Mouse (Mus musculus): ENCODE measurements around the gene Zfp13. TPM values are rescaled to one million over a fixed set of nuclear protein-coding genes. Genes with fewer than 3 reads are reported as not detected.

The Zfp13 gene
- polyA plus RNA-seq, 1 experiment from 2014 or later = 29.4 TPM

DNA sequence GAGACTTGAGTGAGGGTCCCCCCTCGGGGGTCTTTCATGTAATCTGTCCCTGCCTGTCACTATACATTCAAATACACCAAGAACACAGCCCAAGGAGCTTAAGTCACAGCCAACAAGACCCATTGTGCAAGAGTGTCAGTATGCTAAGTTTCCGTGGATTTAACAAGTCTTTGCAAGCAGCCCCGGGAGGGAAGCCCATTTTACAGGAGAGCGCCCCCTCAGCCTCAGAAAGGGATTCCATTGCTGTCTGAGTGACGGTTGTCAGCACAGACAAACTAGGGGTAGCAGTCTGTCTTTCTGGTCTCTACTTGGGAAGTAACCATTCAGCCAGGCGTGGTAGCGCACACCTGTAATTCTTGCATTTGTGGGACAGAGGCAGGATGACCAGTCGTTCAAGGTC lies 25.2 kb downstream of the Zfp13 start:
- H3K36me3 ChIP-seq (ENCODE audit: control insufficient read depth, insufficient read depth, low read length) = peaks cover 35% of the 10 kb centered on the region

GRCm38 (mm10) chr17:23572059-23572458 lies 27.2 kb downstream of the Zfp13 start:
- WGBS = 77% methylated on average over 6 of the region's 6 CpGs
- no peak overlapping the region for H3K27ac ChIP-seq (ENCODE audit: low read length)
- no peak overlapping the region for H3K4me3 ChIP-seq (ENCODE audit: low read depth, low read length)
- peaks cover 25% of the 10 kb centered on the region for H3K36me3 ChIP-seq (ENCODE audit: control insufficient read depth, insufficient read depth, low read length)
- no peak overlapping the region for H3K4me2 ChIP-seq (ENCODE audit: low read length)
- no peaks in the 10 kb centered on the region; the same call in 1 of the 2 replicates for H3K4me1 ChIP-seq (ENCODE audit: control insufficient read depth, insufficient read depth, low read length)
- H3K27me3 ChIP-seq (ENCODE audit: control insufficient read depth, insufficient read depth, low read depth, low read length) = no peaks in the 10 kb centered on the region
- H3K9me3 ChIP-seq (replicated peaks; ENCODE audit: control insufficient read depth, low read length, poor library complexity, severe bottlenecking) = peaks cover 6% of the 10 kb centered on the region
- no peak for ATAC-seq
- H3K9ac ChIP-seq (ENCODE audit: low read depth, low read length) = no peak overlapping the region

More for the DNA sequence above, 25.2 kb downstream of the Zfp13 start:
- H3K9me3 ChIP-seq (replicated peaks; ENCODE audit: control insufficient read depth, low read length, poor library complexity, severe bottlenecking) = peaks cover 6% of the 10 kb centered on the region
- H3K4me3 ChIP-seq (ENCODE audit: low read depth, low read length) = no peak overlapping the region
- ATAC-seq = no peak
- H3K4me1 ChIP-seq (ENCODE audit: control insufficient read depth, insufficient read depth, low read length) = no peaks in the 10 kb centered on the region; the same call in 1 of the 2 replicates
- 95% methylated on average over 8 of the region's 8 CpGs for WGBS
- no peak overlapping the region for H3K27ac ChIP-seq (ENCODE audit: low read length)
- H3K4me2 ChIP-seq (ENCODE audit: low read length) = no peak overlapping the region
- no peak overlapping the region for H3K9ac ChIP-seq (ENCODE audit: low read depth, low read length)
- H3K27me3 ChIP-seq (ENCODE audit: control insufficient read depth, insufficient read depth, low read depth, low read length) = no peaks in the 10 kb centered on the region

DNA sequence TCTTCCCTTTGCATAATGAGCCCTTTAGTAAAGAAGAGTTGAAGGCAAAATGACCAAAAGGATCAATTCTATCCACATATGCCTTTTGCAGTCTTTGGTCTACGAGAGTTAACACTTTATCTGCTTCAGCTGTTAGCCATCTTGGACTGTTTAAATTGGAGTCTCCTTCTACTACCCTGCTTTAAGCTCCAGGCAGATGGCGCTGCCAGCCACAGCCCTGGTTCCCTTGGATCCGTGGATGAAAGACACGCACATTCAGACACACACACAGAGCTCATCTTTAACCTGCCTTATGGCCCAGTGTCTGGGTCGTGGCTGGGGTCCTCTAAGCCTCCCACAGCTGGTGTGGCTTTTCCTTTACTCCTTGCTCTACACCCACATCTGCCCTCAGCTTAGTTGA lies 28.2 kb downstream of the Zfp13 start:
- no peak overlapping the region for H3K27ac ChIP-seq (ENCODE audit: low read length)

DNA sequence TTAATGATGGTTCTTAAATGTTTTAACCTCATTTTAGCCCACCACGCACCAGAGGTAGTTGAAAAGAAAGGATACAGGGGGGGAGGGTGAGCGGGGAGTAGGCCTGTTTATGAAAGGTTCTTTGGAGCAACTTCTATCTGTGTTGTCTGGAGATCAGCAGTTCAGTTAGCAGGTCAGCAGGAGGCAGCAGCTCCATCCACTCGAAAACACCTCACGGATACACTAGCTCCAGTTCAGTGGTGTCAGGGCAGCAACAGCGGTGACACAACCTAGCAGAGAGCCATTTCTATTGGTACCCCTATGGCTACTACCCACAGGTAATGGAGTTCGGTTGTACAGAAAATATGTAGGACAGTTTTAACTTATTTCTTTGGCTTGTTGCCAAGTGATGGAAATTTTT lies 29.3 kb downstream of the Zfp13 start:
- H3K27me3 ChIP-seq (ENCODE audit: control insufficient read depth, insufficient read depth, low read depth, low read length) = no peaks in the 10 kb centered on the region
- H3K4me1 ChIP-seq (ENCODE audit: control insufficient read depth, insufficient read depth, low read length) = peaks cover 3% of the 10 kb centered on the region
- no peaks in the 10 kb centered on the region for H3K9me3 ChIP-seq (replicated peaks; ENCODE audit: control insufficient read depth, low read length, poor library complexity, severe bottlenecking)
- 45% methylated on average over 6 of the region's 6 CpGs for WGBS
- peaks cover 4% of the 10 kb centered on the region; the same call in 1 of the 2 replicates for H3K36me3 ChIP-seq (ENCODE audit: control insufficient read depth, insufficient read depth, low read length)
- ATAC-seq = no peak
- H3K4me3 ChIP-seq (ENCODE audit: low read depth, low read length) = no peak overlapping the region
- H3K27ac ChIP-seq (ENCODE audit: low read length) = no peak overlapping the region
- no peak overlapping the region for H3K4me2 ChIP-seq (ENCODE audit: low read length)
- H3K9ac ChIP-seq (ENCODE audit: low read depth, low read length) = no peak overlapping the region

More for the DNA sequence above, 28.2 kb downstream of the Zfp13 start:
- 28% methylated on average over 5 of the region's 5 CpGs for whole genome bisulfite sequencing
- Histone ChIP-seq H3K36me3 (ENCODE audit: control insufficient read depth, insufficient read depth, low read length) (peaks cover 15% of the 10 kb centered on the region), H3K9ac (ENCODE audit: low read depth, low read length) (no peak overlapping the region), H3K4me2 (ENCODE audit: low read length) (no peak overlapping the region), H3K4me1 (ENCODE audit: control insufficient read depth, insufficient read depth, low read length) (no peaks in the 10 kb centered on the region; the same call in 1 of the 2 replicates), H3K4me3 (ENCODE audit: low read depth, low read length) (no peak overlapping the region), H3K9me3 (replicated peaks; ENCODE audit: control insufficient read depth, low read length, poor library complexity, severe bottlenecking) (peaks cover 2% of the 10 kb centered on the region; the same call in 1 of the 2 replicates), H3K27me3 (ENCODE audit: control insufficient read depth, insufficient read depth, low read depth, low read length) (no peaks in the 10 kb centered on the region)
- ATAC-seq = no peak

DNA sequence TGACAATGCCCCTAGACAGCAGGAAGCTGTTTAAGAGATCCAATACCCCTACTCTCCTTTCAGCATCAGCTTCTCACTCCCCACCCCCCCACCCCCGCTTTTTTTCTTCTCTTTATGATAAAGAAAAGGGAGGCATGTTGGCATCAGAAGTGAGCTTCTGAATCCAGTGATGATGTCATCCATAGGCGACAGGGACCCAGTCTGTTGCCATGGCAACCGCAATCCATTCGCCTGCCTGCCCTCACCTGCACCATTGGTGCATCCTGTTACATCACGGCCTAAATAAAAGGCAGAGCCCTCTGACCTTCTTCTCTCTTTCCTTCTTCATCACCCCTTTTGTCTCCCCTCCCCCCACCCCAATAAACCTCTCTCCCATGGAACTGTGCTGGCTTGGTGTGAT lies 30.9 kb downstream of the Zfp13 start:
- Histone ChIP-seq H3K27ac (ENCODE audit: low read length) (no peak overlapping the region), H3K4me1 (ENCODE audit: control insufficient read depth, insufficient read depth, low read length) (peaks cover 7% of the 10 kb centered on the region), H3K9ac (ENCODE audit: low read depth, low read length) (no peak overlapping the region), H3K9me3 (replicated peaks; ENCODE audit: control insufficient read depth, low read length, poor library complexity, severe bottlenecking) (no peaks in the 10 kb centered on the region), H3K4me2 (ENCODE audit: low read length) (no peak overlapping the region), H3K27me3 (ENCODE audit: control insufficient read depth, insufficient read depth, low read depth, low read length) (no peaks in the 10 kb centered on the region), H3K4me3 (ENCODE audit: low read depth, low read length) (no peak overlapping the region), H3K36me3 (ENCODE audit: control insufficient read depth, insufficient read depth, low read length) (peaks cover 3% of the 10 kb centered on the region; the same call in 1 of the 2 replicates)
- WGBS = 24% methylated on average over 5 of the region's 5 CpGs
- ATAC-seq = no peak

- WGBS = 65% methylated on average over 5 of the region's 5 CpGs
- H3K36me3 ChIP-seq (ENCODE audit: control insufficient read depth, insufficient read depth, low read length) = no peaks in the 10 kb centered on the region
- no peak overlapping the region for H3K9ac ChIP-seq (ENCODE audit: low read depth, low read length)
- no peaks in the 10 kb centered on the region for H3K27me3 ChIP-seq (ENCODE audit: control insufficient read depth, insufficient read depth, low read depth, low read length)
- H3K4me3 ChIP-seq (ENCODE audit: low read depth, low read length) = no peak overlapping the region
- no peak for ATAC-seq
- no peak overlapping the region for H3K4me2 ChIP-seq (ENCODE audit: low read length)
- H3K4me1 ChIP-seq (ENCODE audit: control insufficient read depth, insufficient read depth, low read length) = peaks cover 10% of the 10 kb centered on the region
- H3K27ac ChIP-seq (ENCODE audit: low read length) = no peak overlapping the region
- H3K9me3 ChIP-seq (replicated peaks; ENCODE audit: control insufficient read depth, low read length, poor library complexity, severe bottlenecking) = no peaks in the 10 kb centered on the region
Measured at GRCm38 (mm10) chr17:23566787-23567186, 32.5 kb downstream of the Zfp13 start.

DNA sequence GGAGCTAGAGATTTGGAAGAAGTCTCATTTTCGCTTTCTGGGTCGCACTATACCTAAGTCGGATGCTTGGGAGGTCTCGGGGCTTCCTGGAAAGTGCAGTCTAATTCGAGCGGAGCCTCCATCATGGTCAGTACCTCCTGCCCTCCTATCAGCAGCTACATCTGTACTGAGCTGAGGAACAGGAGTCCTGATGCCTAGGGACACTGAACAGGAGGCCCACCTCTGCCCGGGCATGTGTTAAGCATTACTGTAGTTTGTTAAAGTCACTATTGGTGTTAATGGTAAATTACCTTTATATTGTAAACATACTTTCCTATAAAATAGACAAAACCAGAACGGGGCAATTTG lies 34.9 kb downstream of the Zfp13 start:
- Histone ChIP-seq H3K4me1 (ENCODE audit: control insufficient read depth, insufficient read depth, low read length) (peaks cover 10% of the 10 kb centered on the region), H3K27ac (ENCODE audit: low read length) (peak overlapping the region; percentile 93), H3K9ac (ENCODE audit: low read depth, low read length) (peak overlapping the region; percentile 92), H3K4me2 (ENCODE audit: low read length) (peak overlapping the region; percentile 72), H3K4me3 (ENCODE audit: low read depth, low read length) (peak overlapping the region; percentile 68), H3K36me3 (ENCODE audit: control insufficient read depth, insufficient read depth, low read length) (peaks cover under 1% of the 10 kb centered on the region), H3K9me3 (replicated peaks; ENCODE audit: control insufficient read depth, low read length, poor library complexity, severe bottlenecking) (no peaks in the 10 kb centered on the region), H3K27me3 (ENCODE audit: control insufficient read depth, insufficient read depth, low read depth, low read length) (no peaks in the 10 kb centered on the region)
- WGBS = 1% methylated on average over 8 of the region's 8 CpGs
- ATAC-seq = peak; percentile 85

DNA sequence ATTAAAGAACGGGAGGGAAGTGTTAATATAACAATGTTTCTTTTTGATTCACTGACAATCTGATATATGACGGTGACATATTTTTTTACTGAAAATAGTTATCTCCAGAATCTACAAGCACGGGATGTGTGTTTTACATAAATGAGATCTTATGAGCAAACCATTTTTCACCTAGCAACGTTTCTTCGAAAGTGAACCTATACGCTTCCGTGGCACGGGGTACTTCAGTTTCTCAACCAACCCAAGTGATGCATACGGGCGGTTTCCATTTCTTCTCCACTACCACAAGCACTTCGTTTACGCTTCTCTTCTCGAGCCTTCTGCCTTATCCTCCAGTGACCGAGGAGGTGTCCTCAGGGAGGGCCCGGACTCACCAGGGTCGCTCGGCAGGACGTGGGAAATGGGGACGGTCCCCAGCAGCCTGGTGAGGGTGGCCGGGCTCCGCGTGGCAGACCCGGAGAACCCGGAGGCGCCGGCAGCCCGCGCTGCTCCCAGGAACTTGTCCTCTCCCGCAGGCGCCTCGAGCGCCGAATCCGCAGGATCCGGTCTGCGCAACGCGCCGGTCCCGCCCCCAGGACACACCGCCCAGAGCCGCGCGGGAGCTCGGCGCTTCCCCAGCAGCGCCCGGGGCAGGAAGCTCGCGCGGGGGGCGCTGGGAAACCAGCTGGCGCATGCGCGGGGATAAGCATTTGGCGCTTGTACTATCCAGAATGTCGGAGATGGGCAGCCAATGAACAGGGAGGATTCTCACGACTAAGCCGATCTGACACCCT lies 35.5 kb downstream of the Zfp13 start, which contains the start of gene Zfp213:
TSS of gene Zfp213 (minus strand) at position 644 of the 773 bp plus-strand sequence.
- WGBS = 1% methylated on average over 58 of the region's 59 CpGs
- Histone ChIP-seq H3K36me3 (ENCODE audit: control insufficient read depth, insufficient read depth, low read length) (peaks cover 6% of the 10 kb centered on the region), H3K27me3 (ENCODE audit: control insufficient read depth, insufficient read depth, low read depth, low read length) (no peaks in the 10 kb centered on the region), H3K4me1 (ENCODE audit: control insufficient read depth, insufficient read depth, low read length) (peaks cover 10% of the 10 kb centered on the region), H3K9ac (ENCODE audit: low read depth, low read length) (peak within 1 kb of the TSS; percentile 92), H3K27ac (ENCODE audit: low read length) (peak within 1 kb of the TSS; percentile 93), H3K9me3 (replicated peaks; ENCODE audit: control insufficient read depth, low read length, poor library complexity, severe bottlenecking) (no peaks in the 10 kb centered on the region), H3K4me3 (ENCODE audit: low read depth, low read length) (peak within 1 kb of the TSS; percentile 68), H3K4me2 (ENCODE audit: low read length) (peak within 1 kb of the TSS; percentile 72)
- peak; percentile 95 for ATAC-seq

DNA sequence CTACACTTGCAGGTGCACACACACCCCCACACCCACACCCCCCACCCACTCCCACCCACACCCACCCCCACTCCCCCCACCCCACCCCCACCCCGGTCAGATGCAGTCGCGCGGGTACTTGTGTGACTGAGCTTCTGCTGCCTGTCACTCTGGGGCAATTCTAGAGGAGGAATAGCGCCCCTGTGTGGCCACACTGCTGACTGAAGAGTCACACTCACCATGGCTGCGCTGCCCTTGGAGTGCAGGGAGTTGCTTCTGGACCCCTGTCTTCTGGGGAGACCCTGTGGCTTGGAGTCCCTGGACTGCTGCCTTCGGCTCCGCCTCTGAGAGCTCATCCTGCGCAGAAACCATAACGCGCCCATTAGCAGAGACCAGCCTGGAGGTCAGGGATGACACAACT lies 39.5 kb downstream of the Zfp13 start:
- no peak overlapping the region for H3K9ac ChIP-seq (ENCODE audit: low read depth, low read length)
- peaks cover 28% of the 10 kb centered on the region for H3K36me3 ChIP-seq (ENCODE audit: control insufficient read depth, insufficient read depth, low read length)

More for the DNA sequence above, 39.5 kb downstream of the Zfp13 start:
- Histone ChIP-seq H3K9me3 (replicated peaks; ENCODE audit: control insufficient read depth, low read length, poor library complexity, severe bottlenecking) (no peaks in the 10 kb centered on the region), H3K4me1 (ENCODE audit: control insufficient read depth, insufficient read depth, low read length) (peaks cover 5% of the 10 kb centered on the region), H3K27ac (ENCODE audit: low read length) (no peak overlapping the region), H3K4me3 (ENCODE audit: low read depth, low read length) (no peak overlapping the region), H3K27me3 (ENCODE audit: control insufficient read depth, insufficient read depth, low read depth, low read length) (no peaks in the 10 kb centered on the region), H3K4me2 (ENCODE audit: low read length) (no peak overlapping the region)
- no peak for ATAC-seq
- 47% methylated on average over 11 of the region's 11 CpGs for WGBS
